Mouse (Mus musculus) spleen, postnatal 10 days (tissue): ENCODE measurements around the gene Ppp1r14a.

Experiments used
- DNase-seq, 2 experiments: peaks; one replicate each; pipeline ENCODE4 v3.0.0; 2021 to 2022; ENCODE audit warnings: low spot score in 2 of 2

The Ppp1r14a gene

GRCm38 (mm10) chr7:29334156-29334555 lies 45.0 kb downstream of the Ppp1r14a start:
- DNase-seq = no peak

- no peak for DNase-seq
These were observed 46.2 kb downstream of the Ppp1r14a start for GRCm38 (mm10) chr7:29335276-29335675.

DNA sequence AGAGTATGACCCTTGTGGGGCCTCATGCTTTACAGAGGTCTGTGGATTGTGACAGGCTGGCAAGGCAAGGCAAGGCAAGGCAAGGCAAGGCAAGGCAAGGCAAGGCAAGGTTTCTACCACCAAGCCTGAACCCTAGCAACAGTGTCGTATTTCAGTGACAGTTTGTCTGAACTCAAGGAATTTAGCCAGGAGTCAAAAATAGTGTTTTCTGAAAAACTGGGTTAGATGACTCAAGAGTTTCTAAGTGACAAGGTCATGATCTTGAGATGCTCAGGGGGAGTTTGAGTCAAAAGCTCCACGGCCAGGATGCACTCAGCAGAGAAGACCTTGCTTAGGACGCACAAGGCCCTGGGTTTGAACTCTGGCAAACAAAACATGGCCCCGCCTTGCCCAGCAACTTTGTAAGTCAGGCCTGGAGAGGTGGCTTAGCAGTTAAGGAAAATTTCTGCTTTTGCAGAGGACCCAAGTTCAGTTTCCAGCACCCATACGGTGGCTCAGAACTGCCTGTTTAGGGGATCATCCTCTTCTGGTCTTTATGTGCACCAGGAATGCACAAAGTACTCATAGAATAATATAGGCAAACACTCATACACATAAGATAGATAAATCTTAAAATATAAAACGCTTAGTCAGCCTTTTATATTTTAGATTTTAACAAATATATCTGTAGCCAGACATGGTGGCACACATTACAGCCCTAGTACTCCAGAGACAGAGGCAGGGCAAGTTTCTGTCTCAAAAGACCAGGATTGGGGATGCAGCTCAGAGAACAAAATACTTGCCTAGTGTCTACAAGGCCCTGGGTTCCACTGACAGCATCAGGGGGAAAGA lies 46.9 kb downstream of the Ppp1r14a start:
- no peak for DNase-seq

- DNase-seq = no peak
These were observed 47.7 kb downstream of the Ppp1r14a start for GRCm38 (mm10) chr7:29336795-29337319.

DNA sequence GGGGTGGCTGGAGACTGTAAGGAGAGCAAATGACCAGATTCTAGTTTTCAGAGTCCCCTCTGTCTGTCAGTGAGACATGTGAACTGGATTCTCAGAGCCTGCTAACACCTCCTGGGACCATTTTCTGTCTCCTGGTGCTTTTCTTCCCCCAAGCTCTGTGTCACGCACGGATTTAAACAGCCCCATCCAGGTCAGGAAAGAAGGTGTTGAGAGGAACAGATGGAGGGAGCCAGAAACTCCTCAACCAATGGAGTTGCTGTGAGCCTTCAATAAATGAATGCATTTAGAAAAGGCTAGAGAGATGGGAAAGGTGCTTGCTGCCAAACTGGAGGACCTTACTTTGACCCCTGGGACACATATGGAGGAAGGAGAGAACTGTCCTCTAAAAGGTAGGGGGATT lies 48.7 kb downstream of the Ppp1r14a start:
- DNase-seq = no peak

DNA sequence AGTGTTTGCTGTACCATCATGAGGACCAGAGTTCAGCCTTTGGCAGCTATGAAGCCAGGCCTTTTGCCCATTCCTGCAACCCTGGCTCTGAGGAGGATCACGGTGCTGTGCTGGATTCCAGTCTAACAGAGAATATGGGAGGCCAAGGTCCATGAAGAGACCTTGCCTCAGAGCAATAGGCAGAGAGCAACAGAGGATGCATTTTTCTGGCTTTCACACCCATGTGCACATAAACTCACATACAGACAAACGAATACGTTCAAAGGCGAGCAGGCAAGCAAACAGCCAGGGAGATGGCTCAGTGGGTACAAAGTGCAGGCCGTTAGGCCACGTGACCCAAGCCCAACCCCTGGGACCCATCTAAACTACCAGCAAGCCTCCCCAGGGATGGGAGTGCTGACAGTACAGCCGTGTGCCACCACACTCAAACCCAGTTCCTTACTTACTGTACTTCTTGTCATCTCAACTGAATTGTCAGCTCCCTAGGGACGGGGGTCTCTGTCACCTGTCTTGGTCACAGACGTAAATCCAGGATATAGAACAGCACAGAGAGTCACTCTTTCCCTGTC lies 49.3 kb downstream of the Ppp1r14a start:
- peak; percentile 43 to 68 for DNase-seq

DNA sequence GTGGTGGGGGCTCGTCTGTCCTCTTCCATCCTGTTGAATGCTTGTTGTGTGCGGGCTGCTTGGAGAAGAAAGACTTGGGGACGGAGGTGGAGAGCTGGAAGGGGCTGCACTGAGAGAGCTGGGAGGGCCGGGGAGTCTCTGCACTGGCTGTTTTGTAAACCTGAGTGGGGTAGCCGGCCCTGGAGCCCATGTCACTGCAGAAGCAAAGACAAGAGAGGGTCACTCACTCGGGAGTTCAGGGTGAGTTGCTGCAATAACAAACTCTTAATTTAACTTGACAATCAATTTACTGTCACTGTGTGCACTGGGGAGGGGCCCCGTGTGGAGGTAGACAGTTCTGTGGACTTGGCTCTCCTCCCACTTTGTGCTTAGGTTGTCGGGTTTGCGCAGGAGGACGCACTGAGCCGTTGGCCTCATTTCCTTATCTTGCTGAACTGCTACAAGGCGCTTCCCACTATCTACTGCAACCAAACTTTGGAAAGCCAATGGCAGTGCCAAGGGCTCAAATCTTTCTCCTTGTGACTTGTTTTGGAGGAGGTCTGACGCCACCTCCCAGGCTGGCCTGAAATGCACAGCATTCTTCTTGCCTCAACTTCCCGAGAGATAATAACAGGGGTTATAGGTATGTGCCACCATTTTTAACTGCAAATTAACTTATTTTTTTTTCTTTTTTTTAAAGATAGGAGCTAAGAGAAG lies 50.0 kb downstream of the Ppp1r14a start:
- peak in 1 of 2 experiments; percentile 64 for DNase-seq

- no peak for DNase-seq
These were observed 51.1 kb downstream of the Ppp1r14a start for GRCm38 (mm10) chr7:29340247-29340646.

- DNase-seq = no peak
These were observed 51.7 kb downstream of the Ppp1r14a start for GRCm38 (mm10) chr7:29340838-29341237.

DNA sequence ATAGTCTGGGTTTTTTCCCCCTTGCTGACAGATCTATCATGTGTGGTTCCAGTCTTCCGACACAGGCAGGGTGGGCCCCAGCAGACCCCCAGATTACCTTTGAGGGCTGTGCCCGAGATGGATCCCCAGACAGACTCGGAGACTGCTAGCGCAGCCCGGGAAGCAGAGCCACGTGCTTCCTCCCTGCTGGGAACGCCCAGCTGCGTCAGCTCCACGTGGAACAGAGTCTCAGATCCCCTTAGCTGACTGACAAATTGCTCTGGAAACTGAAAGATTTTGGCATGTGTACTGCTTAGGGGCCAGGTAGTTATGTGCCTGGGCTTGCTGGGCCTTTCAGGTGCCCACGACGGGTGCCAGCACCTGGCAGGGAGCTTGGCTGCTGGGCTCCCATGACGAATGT lies 52.6 kb downstream of the Ppp1r14a start:
- DNase-seq = peak in 1 of 2 experiments; percentile 27

GRCm38 (mm10) chr7:29342489-29343092 lies 53.5 kb downstream of the Ppp1r14a start:
- no peak for DNase-seq
